Mouse (Mus musculus) cortical plate, adult 2 months (tissue): ENCODE data around the gene Nip7.
"Not testable (repeated sequence)": the region's sequence is repeated elsewhere in the genome, so short reads cannot be mapped to it uniquely, and the experiment has no call there.

ENCODE experiments used
- CTCF ChIP-seq: fragments of 200-500 bp; IDR thresholded peaks from 2 replicates; pipeline ENCODE4 v1.5.1; 2011; ENCODE audit warnings: mild to moderate bottlenecking, control low read depth, low read length; ENCODE audit not compliant: insufficient read depth; ENCODE audit errors: extremely low read depth
- POLR2A ChIP-seq: fragments of 200-500 bp; IDR thresholded peaks from 2 replicates; pipeline ENCODE4 v1.6.1; 2011; ENCODE audit warnings: mild to moderate bottlenecking, low read length, control low read depth; ENCODE audit not compliant: insufficient read depth; ENCODE audit errors: extremely low read depth

- TF ChIP-seq CTCF, POLR2A: not testable (repeated sequence)
These were observed 23.1 kb upstream of the Nip7 start for GRCm38 (mm10) chr8:107033609-107034008.
